In the genomic region with DNA sequence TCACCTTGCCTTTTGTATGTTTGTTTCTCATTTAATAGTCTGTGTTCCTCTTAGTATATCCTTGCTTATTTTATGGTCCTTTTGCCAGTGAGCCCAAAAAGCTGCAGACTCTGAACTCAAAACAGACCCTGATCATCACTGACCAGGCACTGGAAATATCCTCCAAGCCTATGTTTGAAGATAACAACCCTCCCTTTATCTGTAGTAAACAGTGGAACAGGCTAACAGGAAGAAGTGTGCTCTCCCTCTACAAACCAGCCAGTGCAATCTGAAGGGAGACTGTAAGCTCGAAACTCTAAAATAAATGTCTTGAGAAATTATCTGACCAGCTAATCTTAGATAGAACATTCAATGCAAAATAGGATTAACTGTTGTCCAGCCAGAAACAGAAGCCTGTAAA, we compare ENCODE assay signal across 20 mouse cellular contexts.
"Had no signal": no experiment of that assay in that cellular context is flagged by ENCODE, and none has a peak within 500 bp of the region (broad histone marks: within the 10 kb centered on the region; RNA-seq: fewer than 3 reads in every experiment).

No protein-coding gene starts in this region.

- H3K4me2 ChIP-seq: intestine, embryonic 15.5 days; lung, embryonic 15.5 days; midbrain, embryonic 13.5 days; neural tube, embryonic 13.5 days had no signal

- H3K27me3 ChIP-seq: intestine, embryonic 15.5 days; lung, embryonic 15.5 days; megakaryocyte, embryonic 14.5 days; midbrain, embryonic 13.5 days; neural tube, embryonic 13.5 days had no signal

- H3K4me1 ChIP-seq: intestine, embryonic 15.5 days; lung, embryonic 15.5 days; midbrain, embryonic 13.5 days; neural tube, embryonic 13.5 days had no signal

- DNase-seq: kidney, adult 11 months; kidney, adult 8-10 months; kidney, postnatal 14 days; kidney, postnatal 4 days; lung, adult 18-20 months; lung, postnatal 10 days; lung, postnatal 36 days; retina, postnatal 1 day; thymus, adult 2 months; thymus, postnatal 14 days; thymus, postnatal 4 days had no signal

- H3K4me3 ChIP-seq: intestine, embryonic 15.5 days; lung, embryonic 15.5 days; midbrain, embryonic 10.5 days; midbrain, embryonic 13.5 days; myocyte; neural tube, embryonic 13.5 days had no signal

- H3K36me3 ChIP-seq: intestine, embryonic 15.5 days; lung, embryonic 15.5 days; midbrain, embryonic 10.5 days; midbrain, embryonic 13.5 days; neural tube, embryonic 13.5 days had no signal

- H3K9me3 ChIP-seq: intestine, embryonic 15.5 days; lung, embryonic 15.5 days; megakaryocyte, embryonic 14.5 days; midbrain, embryonic 10.5 days; midbrain, embryonic 13.5 days; neural tube, embryonic 13.5 days had no signal

- ATAC-seq: intestine, embryonic 15.5 days; midbrain, embryonic 13.5 days; midbrain, embryonic 16.5 days had no signal

- H3K9ac ChIP-seq: intestine, embryonic 15.5 days; lung, embryonic 15.5 days; midbrain, embryonic 13.5 days; neural tube, embryonic 13.5 days had no signal

- H3K27ac ChIP-seq: intestine, embryonic 15.5 days; lung, embryonic 15.5 days; midbrain, embryonic 10.5 days; midbrain, embryonic 13.5 days; neural tube, embryonic 13.5 days; stomach, postnatal 0 days had no signal
